Mouse (Mus musculus): ENCODE measurements around the gene Whrn.

The Whrn gene

DNA sequence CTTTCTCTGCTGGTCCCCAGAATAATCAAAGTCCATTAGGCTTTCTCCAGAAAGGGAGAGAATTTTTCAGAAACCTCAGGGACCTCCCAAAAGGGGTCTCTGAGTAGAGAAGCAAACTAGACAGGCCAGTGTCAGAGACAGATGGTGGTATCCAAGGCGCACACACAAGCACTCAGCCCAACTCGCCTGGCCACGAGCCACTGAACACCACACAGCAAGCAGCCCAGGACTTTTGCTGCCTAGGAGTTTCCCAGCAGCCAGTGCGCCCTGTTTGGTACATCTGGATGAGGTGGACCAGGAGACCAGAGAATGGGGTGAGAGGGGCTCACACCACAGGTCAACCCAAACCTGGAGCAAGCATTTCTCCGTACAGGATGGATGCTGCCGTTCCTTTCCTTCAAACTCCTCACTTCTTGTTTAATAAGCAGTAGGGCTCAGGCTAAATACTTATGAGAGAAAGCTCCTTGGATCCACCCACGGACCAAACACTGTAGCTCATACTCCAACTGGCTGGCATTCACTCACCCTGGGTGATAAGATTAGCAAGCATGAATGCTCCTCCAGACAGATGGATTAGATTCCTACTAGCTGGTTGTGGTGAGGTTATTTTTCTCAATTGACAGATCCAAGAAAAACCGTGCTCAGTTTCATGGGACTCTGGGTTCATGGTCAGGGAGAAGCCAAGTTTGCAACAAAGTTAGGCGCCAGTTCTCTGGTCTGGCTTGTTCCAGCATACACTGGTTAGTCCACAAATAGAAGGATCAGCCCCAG is 2.3 kb downstream of the Whrn start:
- no peak for DNase-seq (ENCODE audit: low spot score)

DNA sequence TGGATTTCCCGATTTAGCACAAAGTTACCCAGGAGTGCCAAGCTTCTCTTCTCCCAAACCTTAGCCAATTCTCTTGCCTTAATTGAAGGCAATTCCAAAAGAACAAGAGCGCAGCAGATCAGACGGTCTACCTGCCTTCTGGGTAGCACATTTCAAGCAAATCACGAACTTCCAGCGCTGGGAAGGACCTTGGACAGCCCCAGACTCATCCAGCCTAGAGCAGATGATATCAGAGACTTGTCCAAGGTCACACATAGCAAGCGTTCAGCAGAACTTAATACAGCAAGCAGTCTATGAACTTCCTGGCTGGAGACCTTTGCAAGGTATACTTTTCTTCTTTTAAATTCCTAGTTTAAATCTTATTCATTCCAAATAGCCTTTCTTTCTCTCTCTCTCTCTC is 4.3 kb downstream of the Whrn start:
- no peak for DNase-seq (ENCODE audit: low spot score)

DNA sequence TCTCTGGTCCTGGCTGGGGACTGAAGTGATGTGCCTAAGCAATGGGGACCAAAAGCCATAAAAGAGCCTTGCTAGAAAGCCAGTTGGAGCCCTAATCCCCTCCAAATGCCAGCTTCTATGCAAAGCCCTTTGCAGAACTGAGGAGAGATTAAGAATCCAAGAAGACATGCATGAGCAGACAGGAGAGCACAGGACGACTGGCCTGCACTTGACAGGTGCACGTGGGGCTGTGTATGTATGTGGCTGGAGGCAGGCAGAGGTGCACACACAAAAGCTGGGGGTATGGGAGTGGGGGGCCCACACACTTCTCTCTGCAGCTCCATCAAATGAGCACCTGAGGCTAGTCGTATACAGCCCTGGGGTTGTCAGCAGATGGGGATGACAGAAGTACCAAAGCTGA is 5.6 kb downstream of the Whrn start:
- DNase-seq (ENCODE audit: low spot score), result no peak

DNA sequence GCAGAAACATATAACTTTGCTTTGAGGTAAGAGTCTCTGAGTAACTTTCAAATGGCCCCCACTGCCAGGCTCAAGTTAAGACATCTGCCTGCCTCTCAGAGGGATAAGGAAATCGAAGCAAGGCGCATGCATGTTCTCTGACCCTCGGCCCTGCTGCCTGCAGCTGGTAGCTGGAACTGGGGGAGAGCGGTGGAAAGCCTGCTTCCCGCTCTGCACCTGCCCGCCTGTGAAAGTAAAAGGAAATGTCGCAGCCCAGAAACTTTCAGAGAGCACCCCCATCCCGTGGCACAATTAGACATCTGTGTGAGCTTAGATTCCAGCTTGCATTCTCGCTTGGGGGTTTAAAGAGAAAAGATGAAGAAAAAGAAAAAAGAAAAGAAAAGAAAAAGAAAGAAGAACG is 6.1 kb downstream of the Whrn start:
- DNase-seq (ENCODE audit: low spot score), result no peak

DNA sequence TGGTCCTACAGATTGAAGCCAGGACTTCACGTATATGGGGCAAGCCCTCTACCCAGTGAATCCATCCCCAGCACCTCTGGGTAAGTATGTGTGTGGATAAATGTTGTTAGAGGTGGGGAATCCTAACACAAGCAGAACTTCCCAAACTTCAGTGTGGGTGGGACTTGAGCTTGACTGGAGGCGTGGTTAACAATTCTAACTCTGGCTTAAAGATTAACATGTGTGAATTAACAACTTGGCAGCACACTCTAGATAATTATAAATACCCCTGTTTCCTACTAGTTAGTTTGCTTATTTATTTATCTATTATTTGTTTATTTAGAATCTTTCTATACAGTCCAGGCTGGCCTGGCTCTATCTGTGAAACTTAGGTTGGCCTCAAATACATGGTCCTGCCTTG is 7.9 kb downstream of the Whrn start:
- DNase-seq (ENCODE audit: low spot score), result no peak

DNA sequence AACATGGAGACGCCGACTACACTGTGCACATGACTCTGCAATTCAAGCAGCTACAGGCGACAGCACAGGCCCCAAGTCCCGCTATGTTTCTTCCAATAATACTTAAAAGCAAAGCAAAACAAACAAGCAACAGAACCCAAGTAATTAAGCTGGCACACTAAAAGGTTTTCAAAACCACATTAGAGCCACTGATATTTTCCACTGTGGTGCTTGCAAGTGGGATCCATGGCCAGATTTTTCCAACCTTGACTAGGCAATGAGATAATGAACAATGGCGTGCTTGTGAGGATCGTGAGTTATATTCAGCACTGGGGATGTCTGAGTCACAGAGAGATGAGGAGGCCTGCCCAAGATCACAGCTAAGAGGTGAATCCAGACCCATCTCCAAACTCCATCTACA is 8.5 kb downstream of the Whrn start:
- no peak for DNase-seq (ENCODE audit: low spot score)

DNA sequence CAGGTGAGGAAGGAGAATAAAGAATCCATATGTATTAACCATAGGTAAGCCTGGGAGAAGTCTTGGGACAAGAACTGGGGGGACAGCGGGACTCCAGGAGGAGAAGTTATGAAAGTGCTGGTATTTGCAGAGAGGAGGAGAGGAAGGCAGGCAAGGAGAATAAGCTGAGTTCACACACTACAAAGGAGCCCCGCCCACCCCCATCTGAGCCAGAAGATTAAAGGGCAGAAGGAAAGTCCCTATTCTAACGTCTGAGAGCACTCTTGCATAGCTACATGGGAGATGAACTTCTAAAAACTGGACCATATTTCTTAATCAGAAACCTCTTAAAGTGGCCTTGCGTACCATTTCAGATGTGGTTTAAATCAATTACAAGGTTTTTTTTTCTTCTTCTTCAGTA is 9.3 kb downstream of the Whrn start:
- DNase-seq (ENCODE audit: low spot score), result no peak

DNA sequence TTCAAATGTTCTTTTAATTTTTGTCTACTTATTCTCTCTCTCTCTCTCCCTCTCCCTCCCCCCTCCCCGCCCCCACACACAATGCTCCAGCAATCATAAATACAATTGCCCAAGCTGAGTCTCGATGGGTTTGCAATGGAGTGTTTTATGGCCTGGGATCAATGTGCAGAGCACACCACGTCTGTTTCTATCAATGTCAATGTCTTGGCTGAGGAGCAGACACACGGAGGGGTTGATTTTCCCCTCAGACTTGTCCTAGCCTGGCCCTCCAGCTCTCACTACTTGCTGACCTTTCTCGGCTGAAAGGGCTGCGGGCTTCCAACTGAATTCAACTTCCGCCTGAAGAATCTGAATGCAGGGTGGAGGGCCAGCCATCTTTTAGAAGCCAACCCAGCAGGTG is 12.1 kb downstream of the Whrn start:
- no peak for DNase-seq (ENCODE audit: low spot score)

DNA sequence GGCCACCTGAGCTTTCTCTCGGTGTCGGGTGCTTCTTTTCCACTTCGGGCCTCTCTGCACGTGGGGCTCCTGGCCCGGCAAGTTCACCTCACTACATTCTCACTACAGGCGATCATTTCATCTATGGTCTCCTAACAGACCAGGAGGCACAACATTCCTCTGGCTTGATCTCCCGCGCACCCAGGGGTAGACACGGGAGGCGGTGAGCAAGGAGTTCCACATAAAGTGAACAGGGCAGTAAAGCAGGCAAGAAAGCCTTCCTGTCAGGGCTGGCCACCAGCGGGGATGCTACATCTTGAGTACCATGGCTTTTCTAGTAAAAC is 15.0 kb downstream of the Whrn start:
- DNase-seq (ENCODE audit: low spot score), result no peak

DNA sequence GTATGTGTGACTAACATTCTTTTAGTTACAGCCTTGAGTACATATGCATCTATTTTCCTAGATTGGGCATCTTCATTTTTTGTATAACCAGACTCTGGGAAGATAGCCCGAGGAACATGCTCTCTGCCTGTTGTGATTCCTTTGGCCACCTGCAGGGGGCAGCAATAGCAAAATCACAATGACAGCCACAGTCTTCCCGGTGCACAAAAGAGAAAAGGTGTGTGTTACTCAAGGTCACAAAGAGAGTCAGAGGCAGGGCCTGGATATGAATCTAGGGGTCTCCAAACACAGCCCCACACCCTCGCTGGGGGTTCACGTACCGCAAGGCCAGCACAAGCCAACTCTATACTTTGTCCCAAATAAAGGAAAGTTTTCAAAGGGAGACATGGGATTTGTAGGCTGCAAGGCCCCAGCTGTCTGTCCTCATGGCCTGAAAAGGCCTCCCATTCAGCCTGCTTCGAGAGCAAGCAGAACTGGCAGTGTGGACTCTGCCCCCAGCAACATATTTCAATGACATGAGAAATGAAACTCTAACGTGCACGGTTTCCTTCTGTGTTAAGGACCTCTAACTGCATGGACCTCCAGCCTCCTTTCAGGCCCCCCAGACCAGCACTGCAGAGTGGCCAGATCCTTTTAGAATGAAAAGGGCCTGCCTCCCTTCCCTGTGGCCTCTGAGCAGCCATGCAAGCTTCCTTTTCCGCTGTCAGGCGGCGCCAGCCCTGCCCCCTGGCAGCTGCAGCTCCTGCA is 15.5 kb downstream of the Whrn start:
- DNase-seq (ENCODE audit: low spot score), result peak; percentile 24

DNA sequence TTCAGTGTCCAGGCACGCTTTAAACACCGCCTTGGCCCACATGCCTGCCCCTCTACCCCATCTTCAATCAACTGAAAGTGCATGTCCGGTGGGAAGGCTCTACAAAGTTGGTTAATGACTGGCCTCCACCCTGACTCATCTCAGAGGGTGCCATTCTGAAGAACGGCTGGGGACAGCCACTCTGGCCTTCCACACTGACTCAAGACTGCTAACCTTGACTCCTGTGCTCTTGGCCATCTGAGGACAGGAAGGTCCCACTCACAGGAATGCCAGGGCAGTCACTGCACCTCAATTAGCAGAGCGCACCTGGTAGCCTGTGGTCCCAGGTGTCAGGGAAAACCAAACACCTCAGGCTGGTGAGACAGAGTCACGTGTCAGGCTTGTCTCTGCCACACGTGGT is 17.8 kb downstream of the Whrn start:
- no peak for DNase-seq (ENCODE audit: low spot score)

DNA sequence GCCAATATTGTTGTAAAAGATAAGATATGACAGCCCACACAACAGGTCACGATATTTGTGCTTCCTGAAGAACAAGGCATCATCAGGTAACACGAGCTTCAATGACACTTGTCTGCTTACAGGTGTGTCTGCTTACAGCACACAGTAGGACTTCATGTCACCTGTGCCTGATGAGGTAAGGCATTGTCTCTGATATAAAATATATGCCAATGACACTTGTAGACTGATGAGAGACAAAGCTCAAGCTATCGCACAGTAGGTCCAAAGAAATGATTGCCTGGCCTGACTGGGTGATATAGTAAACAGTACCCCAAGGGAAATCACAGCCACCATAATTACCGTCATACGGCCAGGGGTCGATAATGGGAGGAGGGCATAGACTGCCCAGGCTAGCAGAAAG is 18.9 kb downstream of the Whrn start:
- no peak for DNase-seq (ENCODE audit: low spot score)

DNA sequence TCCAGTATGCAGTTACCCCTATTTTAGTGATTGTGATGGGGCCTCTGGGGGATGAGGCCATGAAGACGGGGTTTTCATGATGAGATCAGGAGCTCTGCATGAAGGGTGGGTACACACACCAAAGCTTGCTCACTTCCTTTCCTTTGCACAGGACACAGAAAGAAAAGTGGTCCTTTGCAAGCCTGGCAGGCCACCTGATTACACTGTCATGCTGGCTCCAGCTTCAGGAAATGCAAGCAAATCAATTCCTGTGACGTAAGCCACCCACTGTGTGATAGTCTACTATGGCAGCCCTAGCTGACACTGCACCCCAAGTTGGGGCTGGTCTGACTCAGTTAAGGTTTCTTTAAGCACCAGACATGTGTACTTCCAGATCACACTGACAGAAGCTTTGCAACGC is 20.6 kb downstream of the Whrn start:
- no peak for DNase-seq (ENCODE audit: low spot score)

DNA sequence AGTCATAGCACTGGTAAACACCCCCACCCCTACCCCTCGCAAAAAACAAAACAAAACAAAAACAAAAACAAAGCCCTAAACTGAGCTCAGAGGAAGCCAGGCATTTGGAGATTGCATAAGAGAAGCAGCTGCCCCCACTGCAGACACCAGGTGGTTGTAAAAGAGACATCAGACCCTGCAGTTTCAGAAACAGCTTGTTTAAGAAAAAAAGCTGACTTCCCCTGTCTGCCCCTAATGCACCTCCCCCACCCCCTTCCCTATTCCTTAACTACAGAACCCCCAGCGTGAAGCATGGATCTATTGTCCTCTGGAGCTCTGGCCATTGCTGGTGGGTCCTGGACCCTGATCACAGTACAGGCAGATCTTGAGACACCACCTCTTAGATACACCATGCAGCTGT is 21.4 kb downstream of the Whrn start:
- no peak for DNase-seq (ENCODE audit: low spot score)

DNA sequence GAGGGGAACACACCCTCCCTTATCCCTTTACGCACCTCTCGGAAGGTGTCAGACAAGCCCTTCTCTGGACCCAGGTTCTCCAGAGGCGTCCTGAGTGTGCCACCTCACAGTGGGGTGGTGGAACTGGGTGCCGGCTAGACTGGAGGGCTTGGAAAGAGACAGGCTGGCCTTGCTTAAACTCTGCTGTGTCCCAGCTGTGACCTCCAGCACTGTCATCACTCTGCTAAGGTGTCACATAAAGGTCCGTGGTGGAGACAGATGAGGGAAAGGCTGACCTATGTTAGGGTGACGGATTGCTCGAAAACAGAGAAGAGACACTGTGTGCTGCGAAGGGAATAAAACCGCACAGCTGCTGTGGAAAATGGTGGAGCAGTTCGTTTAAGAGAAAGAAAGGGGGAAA is 28.5 kb downstream of the Whrn start:
- DNase-seq (ENCODE audit: low spot score), result no peak

DNA sequence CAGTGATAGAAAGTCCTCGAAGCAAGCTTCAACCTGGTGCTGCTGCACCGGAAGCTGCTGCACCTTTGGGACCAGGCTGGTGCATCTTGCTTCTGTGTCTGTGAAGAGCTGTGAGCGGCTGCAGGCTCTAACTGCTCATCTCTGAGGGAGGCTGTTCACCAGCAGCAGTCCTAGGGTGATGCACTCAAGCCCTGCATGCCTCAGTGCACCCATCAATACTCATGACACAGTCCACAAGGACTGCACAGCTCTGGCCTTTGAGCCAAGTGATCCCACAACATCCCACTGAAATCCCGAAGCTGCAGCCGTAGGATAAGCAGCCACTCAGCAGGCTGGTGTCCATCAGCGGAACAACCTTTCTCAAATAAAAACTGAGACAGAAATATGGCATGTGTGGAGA is 29.6 kb downstream of the Whrn start:
- DNase-seq (ENCODE audit: low spot score), result no peak

DNA sequence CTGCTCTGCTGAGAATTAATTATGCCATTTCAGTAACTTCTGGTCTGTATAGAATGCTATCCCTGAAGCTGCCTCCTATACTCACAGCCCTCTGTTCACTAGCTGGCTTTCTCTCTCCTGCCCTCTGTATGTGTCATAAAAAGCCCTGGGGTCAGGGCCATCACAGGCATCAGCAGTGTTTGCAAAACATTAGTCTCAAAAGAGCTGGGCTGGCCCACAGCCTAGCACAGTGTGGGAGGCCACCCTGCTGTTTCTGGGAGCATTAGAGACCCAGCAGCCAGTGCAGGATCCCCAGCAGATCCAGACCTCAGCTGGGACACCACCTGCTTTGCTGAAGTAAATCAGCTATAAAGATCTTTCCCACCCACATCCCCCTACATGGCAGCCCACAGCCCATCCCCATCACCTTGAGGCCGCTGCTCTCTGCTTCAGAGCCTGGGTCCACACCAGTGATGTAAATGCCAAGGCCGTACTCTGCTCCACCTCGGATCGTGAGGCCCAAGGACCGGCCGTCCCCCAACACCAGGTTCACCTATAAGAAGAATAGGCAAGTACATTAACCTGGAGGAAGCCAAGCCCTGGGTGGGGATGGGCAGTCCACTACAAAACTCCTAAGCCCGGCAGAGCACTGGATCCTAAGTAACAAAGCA is 34.8 kb downstream of the Whrn start:
- no peak for DNase-seq (ENCODE audit: low spot score)

DNA sequence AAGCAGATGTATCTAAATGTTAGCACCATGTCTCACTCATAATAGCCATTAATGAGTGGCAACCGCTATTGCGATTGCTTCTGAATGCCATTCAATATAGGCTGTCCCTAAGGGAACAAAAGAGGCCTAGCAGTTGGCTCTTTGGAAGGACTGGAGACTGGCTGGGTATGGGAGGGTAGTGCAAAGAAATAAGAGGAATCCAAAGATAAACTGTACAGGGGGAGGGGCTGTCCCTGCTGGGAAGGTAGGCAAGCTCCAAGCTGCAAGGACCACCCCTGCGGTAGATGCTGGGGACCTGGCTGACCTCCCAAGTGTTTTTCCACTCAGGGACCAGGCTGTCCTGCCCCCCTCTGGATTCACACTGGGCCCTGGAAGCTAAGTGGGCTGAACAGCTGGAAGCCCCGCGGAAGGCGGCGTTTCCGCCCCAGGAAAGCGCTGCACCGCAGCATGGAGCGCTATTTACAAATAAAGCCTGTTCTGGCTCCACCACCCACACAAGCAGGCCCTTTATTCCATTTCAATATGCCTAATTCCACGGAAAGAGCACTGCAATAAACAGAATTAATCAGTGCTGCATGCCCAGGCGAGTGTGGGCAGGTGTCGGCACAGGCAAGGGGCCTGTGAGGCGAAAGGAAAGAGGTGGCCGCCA is 36.5 kb downstream of the Whrn start:
- no peak for DNase-seq (ENCODE audit: low spot score)

DNA sequence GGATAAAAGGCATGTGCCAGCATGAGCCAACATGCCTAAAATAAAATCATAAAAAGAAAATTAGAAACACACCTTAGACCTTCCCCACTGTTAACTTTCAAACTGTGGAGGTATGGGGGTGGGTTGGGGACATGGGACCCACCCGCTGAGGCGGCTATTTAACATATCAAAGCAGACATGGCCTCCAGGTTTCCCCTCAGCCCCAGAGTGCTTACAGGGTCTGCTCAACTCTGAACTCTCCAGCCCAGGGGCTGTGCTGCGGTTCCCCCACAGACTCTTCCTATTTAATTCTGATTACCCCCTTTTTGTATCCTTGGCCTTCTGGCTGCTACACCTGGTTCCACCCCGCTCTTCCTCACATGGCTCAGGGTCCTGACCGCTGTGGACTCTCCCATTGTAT is 39.2 kb downstream of the Whrn start:
- no peak for DNase-seq (ENCODE audit: low spot score)

DNA sequence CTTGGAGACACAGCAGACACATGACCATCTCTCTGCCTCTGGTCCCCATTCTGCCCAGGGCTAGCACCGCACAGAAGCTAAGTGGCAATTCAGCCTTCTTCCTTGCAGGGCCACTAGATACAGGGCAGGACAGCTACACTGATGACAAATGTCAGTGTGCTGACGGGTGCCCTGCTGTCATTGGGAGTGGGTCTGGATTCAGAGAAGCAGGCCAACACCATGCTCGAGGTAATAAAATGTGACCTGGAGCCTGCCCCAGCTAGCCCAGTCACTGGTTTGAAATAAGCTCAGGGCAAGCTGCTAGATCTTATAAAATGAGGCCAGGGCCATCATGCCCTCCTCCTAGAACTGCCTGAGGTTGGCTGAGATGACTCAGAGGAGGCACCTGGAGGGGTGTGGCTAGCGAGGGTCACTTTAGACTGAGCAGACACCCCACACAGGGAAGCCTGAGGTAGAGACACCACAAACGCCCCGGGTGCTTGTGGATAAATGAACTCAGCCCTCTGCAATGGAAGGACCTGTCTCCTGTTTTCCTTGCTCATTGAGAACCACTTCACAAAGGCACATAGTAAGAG is 41.8 kb downstream of the Whrn start:
- no peak for DNase-seq (ENCODE audit: low spot score)

DNA sequence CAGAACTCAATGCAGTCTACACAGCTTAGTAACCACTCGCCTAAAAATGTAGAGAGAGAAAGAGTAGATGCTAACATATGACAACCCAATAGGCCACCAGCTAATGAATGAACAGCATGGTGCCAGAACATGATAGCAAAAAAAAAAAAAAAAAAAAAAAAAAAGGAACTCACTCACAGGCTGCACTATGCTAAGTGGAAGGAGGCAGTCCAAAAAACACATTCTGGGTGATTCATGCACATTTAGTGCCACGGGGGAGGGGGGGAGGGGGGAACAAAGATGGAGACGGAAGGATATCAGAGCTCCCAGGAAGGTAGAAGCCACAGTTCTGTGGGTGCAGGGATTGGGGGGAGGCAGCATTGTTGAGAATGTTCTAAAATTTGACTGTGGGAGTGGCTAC is 43.2 kb downstream of the Whrn start:
- DNase-seq (ENCODE audit: low spot score), result no peak

DNA sequence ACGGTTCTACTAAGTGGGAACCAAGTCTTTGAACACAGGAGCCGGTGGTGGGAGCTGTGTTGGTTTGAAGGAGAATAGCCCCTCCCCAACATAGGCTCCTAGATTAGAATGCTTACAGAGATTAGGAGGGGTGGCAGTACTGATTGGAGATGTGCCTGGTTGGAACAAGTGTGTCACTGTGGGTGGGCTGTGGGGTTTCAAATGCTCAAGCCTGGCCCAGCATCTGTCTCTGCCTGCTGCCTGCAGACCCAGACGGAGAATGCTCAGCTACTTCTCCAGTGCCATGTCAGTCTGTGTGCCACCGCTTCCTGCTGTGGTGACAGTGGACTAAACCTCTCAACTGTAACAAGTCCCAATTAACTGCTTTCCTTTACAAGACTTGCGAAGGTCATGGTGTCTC is 45.2 kb downstream of the Whrn start:
- no peak for DNase-seq (ENCODE audit: low spot score)

Measured in spleen, adult 12 weeks (tissue).